Mouse (Mus musculus) bone marrow macrophage, adult 2 months (primary cell): ENCODE measurements around the gene Fhit.

ENCODE experiments used
- CTCF ChIP-seq: IDR thresholded peaks from 2 replicates; pipeline ENCODE4 v1.5.1; 2012; ENCODE audit warnings: low read depth, mild to moderate bottlenecking, low read length, moderate library complexity
- POLR2A ChIP-seq: IDR thresholded peaks from 2 replicates; pipeline ENCODE4 v1.6.1; 2012; ENCODE audit warnings: mild to moderate bottlenecking, low read depth, low read length, borderline replicate concordance

DNA sequence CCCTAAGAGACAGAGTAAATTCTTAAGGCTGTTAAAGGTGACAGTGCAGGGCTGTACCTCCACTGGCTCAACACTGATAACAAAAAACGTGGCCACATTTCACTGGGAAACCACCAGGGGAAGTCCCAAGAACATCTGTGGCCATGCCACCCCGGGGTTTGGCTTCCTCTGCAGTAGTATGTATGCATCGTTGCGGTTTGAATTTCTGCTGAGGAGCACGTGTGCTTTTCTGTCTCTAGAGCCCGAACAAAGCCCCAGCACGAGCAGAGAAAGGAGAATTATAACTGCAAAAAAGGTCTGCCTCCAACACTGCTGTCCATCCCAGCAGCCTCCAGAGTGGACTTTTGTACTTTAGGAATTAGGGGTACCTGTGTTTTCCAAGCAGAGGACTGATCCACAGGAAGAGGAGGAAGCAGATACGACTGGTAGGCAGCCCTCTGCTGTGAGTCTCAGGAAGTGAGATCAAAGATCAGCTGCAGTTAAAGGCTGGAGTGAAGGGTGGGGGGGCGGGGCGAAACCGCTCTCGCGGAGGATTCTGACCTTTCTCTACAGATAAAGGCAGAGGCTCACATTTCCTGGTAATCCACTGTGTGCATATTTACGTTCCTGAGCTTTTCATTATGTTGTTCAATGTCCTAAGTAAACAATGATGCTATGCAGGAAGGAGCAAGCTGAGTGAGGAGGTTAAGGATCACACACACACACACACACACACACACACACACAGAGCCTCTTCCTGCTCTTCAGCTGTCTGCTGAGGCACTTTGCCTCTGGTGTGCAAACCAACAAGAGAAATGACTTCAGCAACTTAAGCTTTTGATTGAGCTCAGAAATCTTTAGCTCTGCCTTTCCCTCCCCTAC lies 708.6 kb downstream of the Fhit start:
- TF ChIP-seq CTCF: no peak
- no peak for TF ChIP-seq POLR2A
